Mouse (Mus musculus): Measurements from ENCODE around the gene Olfr547.
"Not testable (repeated sequence)": the region's sequence is repeated elsewhere in the genome, so short reads cannot be mapped to it uniquely, and the experiment has no call there.

The Olfr547 gene

DNA sequence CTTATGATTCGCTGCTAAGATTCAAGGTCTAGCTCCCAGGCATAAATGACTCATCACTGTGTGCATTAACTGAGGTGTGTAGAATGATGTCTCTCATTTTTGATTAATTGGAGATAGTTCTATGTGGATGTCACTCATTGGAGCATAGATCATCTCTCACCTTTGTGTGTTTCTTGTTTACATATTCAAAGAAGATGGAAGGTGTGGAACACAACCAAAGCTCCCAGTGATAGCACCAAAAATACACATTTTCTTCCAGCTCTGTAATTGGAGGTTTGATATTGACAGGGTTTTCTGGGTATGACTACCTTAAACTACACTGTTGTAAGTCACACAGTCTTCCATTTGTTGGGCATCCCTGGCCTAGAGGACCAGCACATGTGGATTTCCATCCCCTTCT, at the start of gene Olfr547:
TSS of gene Olfr547 (plus strand) at position 301 of the 400 bp plus-strand sequence.
- DNase-seq: no peak

DNA sequence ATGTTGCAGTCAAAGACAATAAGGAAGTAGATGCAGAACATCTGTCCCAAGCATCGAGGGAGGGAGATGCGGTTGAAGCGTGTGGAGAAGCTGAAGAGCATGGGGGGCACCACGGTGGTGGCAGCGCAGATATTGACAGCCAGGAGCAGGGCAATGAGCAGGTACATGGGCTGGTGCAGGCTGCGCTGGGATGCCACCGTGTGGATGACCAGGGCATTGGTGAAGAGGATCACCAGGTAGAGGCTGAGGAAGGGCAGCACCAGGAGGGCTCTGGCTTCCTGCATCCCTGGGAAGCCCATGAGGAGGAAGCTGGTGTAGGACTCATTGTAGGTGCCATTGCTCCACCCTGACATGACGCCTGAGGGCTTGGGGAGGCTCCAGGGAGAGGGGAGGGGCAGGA, 49.8 kb upstream of the Olfr547 start:
- DNase-seq: not testable (repeated sequence)

DNA sequence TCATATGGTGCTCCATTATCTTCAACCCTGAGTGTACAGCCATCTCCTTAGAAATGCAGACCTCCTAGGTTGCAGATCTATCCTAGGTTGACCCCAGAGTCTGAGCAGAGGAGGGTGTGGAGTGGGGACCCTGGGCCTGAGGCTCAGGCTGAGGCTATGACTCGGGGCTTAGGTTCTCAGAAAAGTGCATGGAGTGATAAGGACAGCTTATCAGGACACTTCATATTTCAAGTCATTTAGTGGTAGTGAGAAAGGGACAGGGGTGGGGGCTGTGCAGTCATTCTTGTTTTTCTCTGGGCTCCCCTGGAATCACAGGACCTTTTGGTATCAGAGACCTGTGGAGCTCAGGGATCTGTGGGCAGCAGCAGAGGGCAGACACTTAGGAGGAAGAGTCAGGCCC, 48.4 kb upstream of the Olfr547 start:
- DNase-seq: no peak

DNA sequence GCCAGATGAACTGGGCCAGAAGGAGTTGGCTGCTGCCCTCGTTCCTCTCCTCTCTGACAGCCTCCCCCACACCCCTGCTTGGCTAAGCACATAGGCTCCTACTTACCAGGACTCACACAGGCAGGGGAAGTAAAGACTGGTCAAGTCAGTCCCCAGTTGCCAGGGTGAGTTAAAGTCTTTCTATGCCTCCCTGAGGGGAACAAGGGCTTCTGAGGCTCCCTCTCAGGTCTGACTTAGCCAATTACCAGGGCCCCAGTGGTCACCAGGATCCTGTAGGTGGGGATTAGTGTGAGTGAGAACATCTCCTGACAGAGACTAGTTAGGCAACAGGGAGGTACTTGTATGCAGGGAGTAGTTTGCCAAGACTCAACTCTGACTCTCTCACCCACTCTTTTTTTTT, 46.4 kb upstream of the Olfr547 start, which contains the start of gene Olfr544:
TSS of gene Olfr544 (minus strand) at position 153 of the 400 bp plus-strand sequence.
- DNase-seq: no peak

DNA sequence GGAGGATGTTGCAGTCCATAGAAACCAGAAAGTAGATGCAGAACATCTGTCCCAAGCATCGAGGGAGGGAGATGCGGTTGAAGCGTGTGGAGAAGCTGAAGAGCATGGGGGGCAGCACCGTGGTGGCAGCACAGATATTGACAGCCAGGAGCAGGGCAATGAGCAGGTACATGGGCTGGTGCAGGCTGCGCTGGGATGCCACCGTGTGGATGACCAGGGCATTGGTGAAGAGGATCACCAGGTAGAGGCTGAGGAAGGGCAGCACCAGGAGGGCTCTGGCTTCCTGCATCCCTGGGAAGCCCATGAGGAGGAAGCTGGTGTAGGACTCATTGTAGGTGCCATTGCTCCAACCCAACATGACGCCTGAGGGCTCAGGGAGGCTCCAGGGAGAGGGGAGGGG, 40.1 kb upstream of the Olfr547 start:
- DNase-seq: not testable (repeated sequence)

DNA sequence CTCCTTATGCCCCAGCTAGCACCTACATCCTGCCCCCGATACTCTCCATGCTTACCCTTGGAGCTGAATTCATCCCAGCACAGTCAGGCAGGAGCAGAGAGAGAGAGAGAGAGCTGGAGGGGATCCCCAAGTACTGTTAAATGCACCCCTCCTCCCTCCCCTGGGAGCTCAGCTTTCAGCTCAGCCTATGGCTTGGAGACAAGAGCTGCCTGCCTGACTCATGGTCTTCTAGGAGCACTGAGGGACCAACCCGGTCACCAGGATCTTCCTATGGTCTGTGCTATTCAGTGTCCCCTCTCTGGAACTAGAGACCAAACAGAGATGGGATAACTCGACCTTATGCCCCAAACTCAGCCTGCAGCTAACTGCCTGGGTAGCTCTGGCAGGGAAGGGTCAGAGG, 35.1 kb upstream of the Olfr547 start, which contains the start of gene Olfr545:
TSS of gene Olfr545 (minus strand) at position 101 of the 400 bp plus-strand sequence.
- DNase-seq: no peak

DNA sequence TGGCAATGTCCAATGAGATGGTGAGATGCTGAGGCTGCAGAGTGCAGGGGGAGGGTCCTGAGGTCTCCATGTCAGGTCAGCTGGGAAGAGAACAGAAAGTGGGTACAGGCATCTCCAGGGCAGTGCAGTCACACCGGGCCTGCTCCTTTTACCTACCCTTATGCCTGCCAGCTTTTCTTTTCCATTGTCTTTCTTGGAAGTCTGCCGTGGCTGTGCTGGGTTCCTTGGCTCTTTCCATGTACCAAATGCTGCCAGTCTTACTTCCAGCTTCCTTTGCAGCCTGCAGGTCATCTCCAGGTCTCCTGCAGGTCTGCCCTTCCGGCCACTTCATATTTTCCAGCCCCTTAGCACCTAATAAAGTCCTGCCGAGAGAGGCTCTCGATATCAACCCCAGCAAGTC, 32.6 kb upstream of the Olfr547 start:
- DNase-seq: no peak

DNA sequence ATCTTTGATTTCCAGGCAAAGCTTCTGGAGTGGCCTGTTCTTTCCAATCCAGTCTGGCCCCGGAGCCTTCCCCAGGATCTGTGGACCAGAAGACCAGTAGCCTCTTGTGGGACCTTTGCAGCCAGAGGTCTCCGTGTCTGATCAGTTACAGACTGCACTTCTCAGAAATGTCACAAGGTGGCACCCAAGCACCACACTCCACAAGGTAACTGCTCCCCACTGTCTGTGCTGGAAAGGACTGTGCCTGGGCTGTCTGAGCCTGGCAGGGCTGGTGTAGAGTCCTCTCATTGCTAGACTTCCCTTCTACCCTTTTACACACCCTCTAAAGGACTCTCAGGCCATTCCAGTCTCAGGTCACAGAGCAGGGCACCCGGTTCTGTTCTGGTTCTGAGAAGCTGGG, 27.7 kb upstream of the Olfr547 start:
- DNase-seq: peak; percentile 78

DNA sequence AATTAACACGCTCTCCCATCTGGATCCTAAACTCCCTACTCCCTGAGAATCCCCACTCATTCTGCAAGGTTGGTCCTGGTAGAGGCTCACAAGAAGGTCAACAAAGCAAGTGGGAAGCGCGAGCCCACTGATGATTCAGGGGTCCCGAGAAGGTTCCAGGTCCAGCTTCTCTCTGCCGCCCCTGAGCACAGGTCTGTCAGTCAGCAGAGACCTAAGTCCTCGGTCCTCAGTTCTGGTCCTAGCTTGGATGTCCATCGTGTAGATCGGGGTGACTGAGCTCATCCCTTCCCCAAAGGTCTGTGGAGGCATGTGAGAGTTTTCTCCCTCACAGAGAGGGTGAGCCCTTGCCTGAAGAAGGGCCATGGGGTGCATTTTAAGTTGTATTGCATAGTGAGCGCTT, 26.5 kb upstream of the Olfr547 start:
- DNase-seq: no peak

DNA sequence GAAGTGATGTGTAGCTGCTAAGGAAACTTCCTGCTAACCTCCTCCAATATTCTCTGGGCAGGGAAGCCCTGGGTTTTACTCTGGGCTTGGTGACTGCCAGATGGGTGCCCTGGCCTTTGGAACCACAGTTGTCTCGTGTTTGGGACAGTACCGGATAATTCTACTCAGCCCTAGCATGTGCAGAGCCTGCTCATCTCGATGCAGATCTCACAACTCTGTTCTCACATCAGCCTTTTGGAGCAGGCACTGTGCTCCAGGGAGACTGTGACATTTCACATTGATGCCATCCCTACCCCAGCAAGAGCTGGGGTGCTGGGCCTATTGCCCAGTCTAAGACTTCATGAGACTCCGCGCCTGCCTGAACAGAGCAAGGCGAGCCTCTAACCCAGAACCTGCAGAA, 25.9 kb upstream of the Olfr547 start:
- no peak for DNase-seq

DNA sequence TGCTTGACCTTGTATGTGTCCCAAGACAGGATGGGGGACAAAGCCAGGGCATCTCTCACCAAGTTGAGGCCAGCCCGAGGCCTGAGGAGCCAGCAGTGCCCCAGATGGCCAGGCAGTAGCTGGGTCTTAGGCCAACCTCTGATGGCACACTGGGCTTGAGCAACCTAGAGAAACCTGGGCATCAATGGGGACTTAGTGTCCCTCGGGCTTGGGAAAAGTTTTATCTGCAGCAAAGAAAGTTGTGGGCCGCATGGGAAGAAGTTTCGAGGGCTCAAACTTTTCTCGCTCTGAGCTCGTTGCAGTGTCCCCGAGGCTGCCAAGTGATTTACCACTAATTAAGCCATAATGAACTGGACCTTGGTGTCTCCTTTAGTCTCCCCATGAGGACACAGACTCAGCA, 24.8 kb upstream of the Olfr547 start:
- no peak for DNase-seq

DNA sequence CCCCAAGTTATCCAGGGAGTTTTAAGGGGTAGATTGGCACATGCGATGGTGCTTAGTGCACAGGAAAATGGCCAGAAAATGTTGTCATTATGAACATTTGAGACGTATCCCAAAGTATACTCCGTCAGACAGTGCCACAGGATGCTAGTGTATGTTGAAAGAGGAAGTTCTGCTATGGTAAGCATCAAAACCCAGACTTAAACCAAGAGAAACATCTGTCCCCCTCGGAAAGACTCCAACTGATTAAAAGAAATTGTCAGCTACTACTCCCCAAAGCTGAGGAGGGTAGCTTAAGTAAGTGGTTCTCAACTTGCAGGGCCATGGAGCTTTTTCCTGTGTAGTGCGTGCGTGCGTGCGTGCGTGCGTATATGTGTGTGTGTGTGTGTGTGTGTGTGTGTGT, 22.6 kb upstream of the Olfr547 start:
- no peak for DNase-seq

DNA sequence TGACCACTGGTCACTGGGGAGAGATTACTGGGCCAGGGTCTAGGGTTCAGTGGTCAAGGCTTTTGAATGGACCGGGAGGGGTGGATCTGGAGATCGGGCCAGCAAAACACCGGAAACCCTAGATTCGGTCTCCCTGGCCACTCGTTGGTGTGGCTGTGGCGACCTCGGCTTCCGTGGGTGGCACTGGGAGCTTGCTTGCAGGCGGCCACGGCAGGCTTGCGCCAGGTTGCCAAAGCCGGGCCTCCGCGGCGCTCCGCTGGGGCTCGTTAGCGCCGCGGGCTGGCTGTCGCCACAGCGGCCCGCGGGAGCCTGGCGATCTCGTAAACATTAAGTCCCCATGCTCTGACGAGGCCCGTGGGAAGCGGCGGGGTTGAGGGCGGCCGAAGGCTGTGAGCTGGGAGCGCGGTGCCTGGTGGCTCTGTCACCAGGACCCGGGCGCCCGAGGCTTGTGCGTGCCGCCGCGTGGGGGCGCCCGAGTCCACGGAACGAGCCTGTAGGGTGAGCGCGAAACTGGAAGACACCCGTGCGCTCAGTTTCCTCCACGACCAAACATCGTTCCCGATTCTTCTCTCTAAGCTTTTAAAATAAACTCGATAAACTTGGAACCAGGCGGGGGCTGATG, 21.6 kb upstream of the Olfr547 start:
- peak; percentile 98 for DNase-seq

DNA sequence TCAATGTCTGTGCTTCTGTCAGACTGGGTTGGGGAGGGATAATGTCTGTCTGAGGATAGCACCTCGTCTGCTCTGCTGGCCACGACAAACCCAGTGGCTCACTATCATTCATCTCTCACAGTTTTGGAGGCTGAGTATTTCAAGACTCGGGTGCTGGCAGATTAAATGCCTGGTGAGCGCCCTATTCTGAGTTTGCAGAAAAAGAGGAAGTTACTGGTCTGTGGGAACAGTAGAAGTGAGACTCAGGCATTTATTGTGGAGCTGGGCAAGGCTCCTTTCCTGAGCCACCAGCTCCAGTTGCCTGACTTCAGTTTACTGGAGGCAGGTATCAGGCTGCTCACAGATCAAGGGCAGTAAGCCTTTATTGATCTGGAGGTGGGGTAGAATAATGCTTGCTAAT, 20.4 kb upstream of the Olfr547 start:
- DNase-seq: no peak

DNA sequence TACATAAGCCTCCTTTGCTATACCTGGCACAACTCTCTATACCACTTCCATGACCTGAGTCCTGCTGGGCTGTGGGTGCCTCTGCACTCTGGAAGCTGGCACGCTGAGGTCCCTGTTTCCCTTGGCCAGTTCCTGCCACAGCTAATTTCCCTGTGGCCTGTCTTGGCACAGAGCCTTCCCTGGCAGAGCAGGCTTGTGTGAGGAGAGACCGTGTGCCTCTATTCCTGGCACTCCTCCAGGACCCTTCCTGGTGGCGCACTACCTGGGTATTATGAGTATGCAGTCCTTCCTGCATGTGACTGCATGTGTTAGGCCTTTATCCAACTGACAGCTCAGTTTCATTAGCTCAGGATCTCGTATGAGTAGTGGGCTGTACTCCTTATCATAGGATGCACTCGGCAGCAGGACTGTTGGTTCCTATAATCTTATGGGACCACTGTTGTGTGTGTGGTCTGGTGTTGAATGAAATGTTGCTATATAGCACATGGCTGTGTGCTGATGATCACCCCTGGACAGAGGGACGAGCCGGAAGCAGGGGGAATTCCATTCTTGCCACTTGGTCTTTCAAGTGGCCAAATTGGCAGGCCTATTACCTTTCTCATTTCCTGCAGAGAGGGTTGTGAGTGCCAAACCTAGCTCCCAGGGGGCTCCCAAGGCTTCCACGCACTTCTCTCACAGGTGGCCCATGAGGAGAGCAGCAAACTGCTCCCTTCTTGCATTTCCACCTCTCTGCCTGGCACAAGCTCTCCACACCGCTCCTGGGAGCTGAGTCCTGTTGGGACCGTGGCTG, 18.1 kb upstream of the Olfr547 start:
- DNase-seq: no peak

DNA sequence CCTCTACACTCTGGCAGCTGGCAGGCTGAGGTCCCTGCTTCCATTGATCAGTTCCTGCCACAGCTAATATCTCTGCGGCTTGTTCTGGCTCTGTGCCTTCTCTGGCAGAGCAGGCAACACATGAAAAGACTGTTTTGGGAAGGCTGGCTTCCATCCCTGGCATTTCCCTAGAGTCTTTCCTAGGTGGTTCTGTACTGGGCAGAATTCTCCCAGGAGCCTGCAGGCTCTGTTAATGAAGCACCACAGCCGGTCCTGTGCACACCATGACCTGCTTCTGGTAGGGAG, 17.6 kb upstream of the Olfr547 start:
- DNase-seq: no peak

DNA sequence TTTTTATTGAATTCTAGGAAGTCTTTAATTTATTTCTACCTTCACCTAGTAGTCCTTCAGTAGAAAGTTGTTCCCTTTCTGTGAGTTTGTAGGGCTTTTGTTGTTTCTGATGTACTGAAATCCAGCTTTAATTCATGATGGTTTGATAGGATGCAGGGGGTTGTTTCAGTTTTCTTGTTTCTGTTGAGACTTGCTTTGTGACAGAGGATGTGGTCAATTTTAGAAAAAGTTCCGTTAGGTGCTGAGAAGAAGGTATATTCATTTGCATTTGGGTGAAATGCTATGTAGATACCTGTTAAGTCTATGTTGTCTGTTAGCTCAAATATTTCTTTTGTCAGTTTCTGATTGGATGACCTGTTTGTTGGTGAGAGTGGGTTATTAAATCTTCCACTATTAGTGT, 5.5 kb upstream of the Olfr547 start:
- DNase-seq: no peak

DNA sequence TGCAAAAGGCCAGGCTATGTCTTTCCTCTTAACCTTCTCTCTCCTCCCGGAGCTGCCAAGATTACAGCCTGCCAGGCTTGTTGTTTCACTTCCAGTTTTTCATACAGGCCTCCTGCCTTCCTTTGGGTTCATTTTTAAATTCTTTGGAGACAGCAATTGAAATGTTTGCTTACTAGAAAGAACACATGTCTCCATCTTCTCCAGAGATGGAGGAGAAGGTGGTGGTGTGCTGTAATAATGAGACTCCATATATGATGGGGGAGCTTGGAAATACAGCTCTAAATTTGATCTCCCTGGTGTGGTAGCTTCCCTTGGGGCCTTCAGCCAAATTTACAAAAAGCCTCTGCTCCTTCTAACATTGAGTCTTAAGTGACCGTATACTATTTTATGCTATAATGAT, 6.0 kb downstream of the Olfr547 start, which contains the start of gene Olfr548-ps1:
TSS of gene Olfr548-ps1 (plus strand) at position 301 of the 400 bp plus-strand sequence.
- no peak for DNase-seq

DNA sequence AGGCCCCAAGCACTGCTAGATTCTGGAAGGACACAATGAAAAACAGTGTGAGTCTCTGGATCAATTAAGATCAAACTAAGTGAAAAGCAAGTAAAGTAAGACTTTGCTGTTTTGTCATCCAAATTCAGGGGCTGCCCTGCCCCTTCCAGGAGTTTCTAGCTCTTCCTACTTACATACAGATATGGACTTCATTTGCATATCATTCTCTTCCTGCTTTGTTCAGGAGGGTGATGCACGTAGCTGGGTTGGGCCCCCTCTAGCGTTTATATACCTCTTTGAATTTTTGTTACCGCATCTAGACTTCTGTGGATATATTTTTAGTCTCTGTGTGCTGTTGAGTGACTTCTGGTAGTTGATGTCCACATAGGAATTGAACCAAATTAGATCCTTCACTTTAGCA, 6.7 kb downstream of the Olfr547 start:
- DNase-seq: no peak

DNA sequence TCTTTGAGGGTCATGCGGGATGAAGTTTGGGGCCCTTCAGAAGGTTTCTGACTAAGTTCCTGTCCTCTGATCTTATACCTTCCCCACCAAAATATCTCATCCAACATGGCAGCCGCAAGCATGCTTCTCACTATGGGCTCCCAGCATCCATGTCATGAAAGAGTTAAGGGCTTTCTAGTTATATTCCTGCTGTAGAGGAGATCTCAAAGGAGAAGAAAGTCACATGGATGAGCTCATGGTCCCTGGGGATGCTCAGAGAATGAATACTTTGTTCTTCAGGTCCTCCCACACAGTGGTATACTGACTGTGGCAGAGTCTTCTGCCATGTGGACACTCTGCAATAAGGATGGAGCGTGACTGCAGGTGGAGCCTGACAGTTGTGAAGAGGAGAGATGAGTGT, 15.0 kb downstream of the Olfr547 start, which contains the start of gene Olfr549:
TSS of gene Olfr549 (plus strand) at position 301 of the 400 bp plus-strand sequence.
- DNase-seq: no peak

DNA sequence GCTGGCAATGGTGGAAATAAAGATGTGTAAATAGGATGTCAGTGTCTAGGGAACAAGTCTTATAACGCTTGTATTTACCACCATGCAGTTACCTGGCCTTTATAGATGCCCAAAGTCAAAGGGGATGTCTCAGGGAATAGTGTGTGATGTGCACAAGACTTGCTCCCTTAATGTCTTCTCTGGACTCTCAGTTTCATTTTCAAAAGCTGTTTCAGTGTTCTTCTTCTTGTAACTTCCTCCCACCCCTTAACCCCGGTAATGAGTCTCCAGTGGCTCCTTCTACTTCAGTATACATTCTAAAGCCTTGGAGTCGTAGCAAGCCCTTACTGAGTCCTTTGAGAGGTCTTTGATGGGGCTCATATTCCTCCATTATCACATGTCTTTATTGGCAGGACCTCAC, 18.7 kb downstream of the Olfr547 start:
- no peak for DNase-seq

DNA sequence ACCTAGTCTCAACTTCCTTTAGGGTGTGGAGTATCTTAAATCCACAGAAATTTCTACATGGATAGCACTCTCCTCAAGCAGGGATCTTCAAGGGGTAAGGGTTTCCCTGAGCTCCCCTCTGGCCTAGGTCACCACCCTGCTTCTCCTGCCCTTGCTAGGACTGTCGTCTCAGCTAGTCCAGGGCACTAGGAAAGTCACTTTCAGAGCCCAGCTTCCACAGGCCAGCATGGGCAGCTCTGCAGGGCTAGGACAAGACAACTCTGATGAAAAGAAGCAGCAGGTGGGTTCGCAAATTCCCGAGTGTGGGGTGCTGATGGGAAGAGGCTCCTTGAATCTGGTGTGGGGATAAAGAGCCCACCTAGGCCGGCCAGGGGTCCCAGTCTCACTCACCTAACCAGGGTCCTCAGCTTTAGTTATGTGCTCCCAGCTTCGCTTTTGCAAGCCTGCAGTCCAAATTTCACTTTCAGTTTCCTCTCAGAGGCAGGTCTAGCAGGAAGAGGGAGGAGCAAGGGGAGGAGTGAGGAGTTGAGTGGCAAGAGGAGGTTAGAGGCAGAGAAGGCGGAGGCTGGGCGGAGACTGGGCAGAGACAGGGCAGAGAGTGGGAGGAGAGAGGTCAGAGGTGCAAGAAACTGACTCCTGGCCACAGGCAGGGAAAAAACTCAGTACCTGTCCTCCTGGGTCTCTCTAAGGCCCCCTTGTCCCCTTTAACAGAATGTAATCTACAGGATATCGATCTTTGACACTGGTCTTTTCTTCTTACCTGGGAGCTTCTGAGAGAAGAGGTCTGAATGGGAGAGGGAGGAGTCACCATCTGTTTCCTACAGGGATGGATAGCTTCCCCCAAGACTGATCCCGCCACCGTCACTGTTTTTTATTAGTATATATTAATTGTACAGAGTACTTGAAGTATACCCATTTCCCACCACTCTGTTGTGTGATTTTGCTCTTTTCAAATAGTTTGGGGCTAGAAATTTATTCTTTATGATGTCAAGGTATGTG, 30.7 kb downstream of the Olfr547 start, which contains the start of gene Trim21:
TSS of gene Trim21 (minus strand) at position 488 of the 999 bp plus-strand sequence.
- peak; percentile 84 for DNase-seq

DNA sequence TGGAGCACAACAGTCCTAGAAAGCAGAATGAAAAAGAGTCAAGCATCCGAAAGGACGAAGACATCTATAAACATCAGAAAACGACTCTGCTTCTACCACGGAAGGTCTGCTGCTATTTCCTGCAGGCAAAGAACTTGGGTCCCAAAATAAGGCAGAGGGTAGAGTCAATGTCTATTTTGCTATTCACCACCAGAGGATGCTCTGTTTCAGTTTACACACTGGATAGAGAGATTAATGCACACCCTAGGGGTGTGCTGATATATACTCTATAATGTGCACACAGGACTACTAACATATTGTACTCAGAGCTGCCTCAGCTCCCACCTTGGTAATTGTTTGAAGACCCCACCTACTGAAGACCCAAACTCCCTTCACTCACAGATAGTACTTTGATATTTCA, 31.7 kb downstream of the Olfr547 start:
- no peak for DNase-seq

Data from thymus, postnatal 4 days (tissue).